Comparison of ENCODE assay signal across 9 mouse cellular contexts in the genomic region with DNA sequence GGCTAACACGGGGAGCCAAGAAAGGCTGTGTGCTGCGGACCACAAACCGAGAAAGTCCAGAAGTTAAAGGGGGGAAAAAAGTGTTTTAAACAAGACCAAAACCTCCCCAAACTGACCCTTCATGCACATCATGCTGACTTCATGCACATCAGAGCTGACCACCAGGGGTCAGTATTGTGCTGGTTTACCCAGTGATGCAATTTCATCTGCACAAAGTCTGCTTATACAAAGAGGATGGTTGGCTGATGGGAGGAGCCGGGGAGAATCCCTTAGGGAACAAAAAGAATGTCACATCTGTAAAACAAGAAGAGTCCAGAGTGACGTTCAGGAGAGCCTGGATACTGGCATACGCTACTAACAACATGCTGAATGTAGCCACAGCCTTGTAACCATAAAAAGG. TPM values are rescaled to one million over a fixed set of nuclear protein-coding genes. Genes with fewer than 3 reads are reported as not detected.
DNase-seq lines count a peak whose midpoint lies in the region; ATAC-seq and TF ChIP-seq lines count a peak whose summit lies in the region.
"Had no signal": no experiment of that assay in that cellular context is flagged by ENCODE, and none has a peak within 500 bp of the region (broad histone marks: within the 10 kb centered on the region; RNA-seq: fewer than 3 reads in every experiment).

No protein-coding gene starts in this region.

- no peak overlapping the region for H3K4me3 ChIP-seq in midbrain, embryonic 10.5 days
- H3K4me3 ChIP-seq in midbrain, embryonic 13.5 days (replicated peaks), result no peak overlapping the region
- H3K4me3 ChIP-seq in limb, embryonic 14.5 days (replicated peaks; ENCODE audit: low read length), result no peak overlapping the region
- H3K4me3 ChIP-seq in neural tube, embryonic 11.5 days (ENCODE audit: low read depth, low read length), result no peak overlapping the region
- H3K4me3 ChIP-seq in testis, adult 2 months (ENCODE audit: control insufficient read depth, low read depth, low read length), result no peak overlapping the region
- H3K4me3 ChIP-seq: erythroblast, embryonic 14.5 days had no signal

- 36% methylated on average over 6 of the region's 6 CpGs for WGBS in midbrain, embryonic 10.5 days
- WGBS in midbrain, embryonic 13.5 days, result 29% methylated on average over 6 of the region's 6 CpGs
- 29% methylated on average over 6 of the region's 6 CpGs for WGBS in limb, embryonic 14.5 days
- WGBS in neural tube, embryonic 11.5 days, result 36% methylated on average over 6 of the region's 6 CpGs

- H3K4me2 ChIP-seq in midbrain, embryonic 13.5 days (replicated peaks), result no peak overlapping the region
- no peak overlapping the region for H3K4me2 ChIP-seq in limb, embryonic 14.5 days (replicated peaks; ENCODE audit: low read depth, low read length, severe bottlenecking)
- no peak overlapping the region for H3K4me2 ChIP-seq in neural tube, embryonic 11.5 days (ENCODE audit: low read depth)

- TF ChIP-seq CTCF in testis, adult 2 months (IDR thresholded peaks at IDR 0.05; ENCODE audit: control insufficient read depth, insufficient read depth, insufficient replicate concordance, low read depth, low read length), result peak; percentile 29; the same call in 1 of the 2 replicates

- no peak for ATAC-seq in midbrain, embryonic 13.5 days
- ATAC-seq in limb, embryonic 14.5 days (ENCODE audit: low FRiP score, low read depth), result peak; percentile 62; the same call in 1 of the 2 replicates
- no peak for ATAC-seq in neural tube, embryonic 11.5 days (ENCODE audit: insufficient read depth, low FRiP score, low TSS enrichment)

- no peak overlapping the region for H3K9ac ChIP-seq in midbrain, embryonic 13.5 days (replicated peaks)
- no peak overlapping the region for H3K9ac ChIP-seq in limb, embryonic 14.5 days (ENCODE audit: low read depth, low read length, severe bottlenecking)
- H3K9ac ChIP-seq in neural tube, embryonic 11.5 days (ENCODE audit: low read length), result no peak overlapping the region

- no peaks in the 10 kb centered on the region for H3K4me1 ChIP-seq in midbrain, embryonic 10.5 days
- no peaks in the 10 kb centered on the region for H3K4me1 ChIP-seq in midbrain, embryonic 13.5 days (replicated peaks)
- H3K4me1 ChIP-seq in limb, embryonic 14.5 days (ENCODE audit: control insufficient read depth, insufficient read depth, low read length), result no peaks in the 10 kb centered on the region
- H3K4me1 ChIP-seq in neural tube, embryonic 11.5 days (ENCODE audit: control insufficient read depth, insufficient read depth, low read length), result no peaks in the 10 kb centered on the region
- H3K4me1 ChIP-seq in testis, adult 2 months (ENCODE audit: control insufficient read depth, insufficient read depth, low read length), result no peaks in the 10 kb centered on the region

- TF ChIP-seq POLR2A in limb, embryonic 14.5 days (IDR thresholded peaks at IDR 0.05; ENCODE audit: borderline replicate concordance, extremely low read depth, insufficient read depth, insufficient read length), result peak; percentile 10; the same call in 1 of the 2 replicates
- no peak for TF ChIP-seq POLR2A in testis, adult 2 months (IDR thresholded peaks at IDR 0.05; ENCODE audit: control insufficient read depth, low read depth, low read length)

- no peaks in the 10 kb centered on the region for H3K9me3 ChIP-seq in midbrain, embryonic 10.5 days (replicated peaks)
- H3K9me3 ChIP-seq in midbrain, embryonic 13.5 days, result no peaks in the 10 kb centered on the region
- no peaks in the 10 kb centered on the region for H3K9me3 ChIP-seq in limb, embryonic 14.5 days (ENCODE audit: control insufficient read depth, low read length)
- no peaks in the 10 kb centered on the region for H3K9me3 ChIP-seq in neural tube, embryonic 11.5 days (ENCODE audit: control insufficient read depth, low read length)

- no peak overlapping the region for H3K27ac ChIP-seq in midbrain, embryonic 10.5 days (replicated peaks)
- H3K27ac ChIP-seq in midbrain, embryonic 13.5 days, result no peak overlapping the region
- H3K27ac ChIP-seq in limb, embryonic 14.5 days (replicated peaks; ENCODE audit: low read depth, low read length), result no peak overlapping the region
- H3K27ac ChIP-seq in neural tube, embryonic 11.5 days (ENCODE audit: low read depth, low read length), result no peak overlapping the region
- no peak overlapping the region for H3K27ac ChIP-seq in testis, adult 2 months (ENCODE audit: control insufficient read depth, insufficient read depth, low read depth, low read length)

- H3K36me3 ChIP-seq in midbrain, embryonic 10.5 days, result no peaks in the 10 kb centered on the region
- no peaks in the 10 kb centered on the region for H3K36me3 ChIP-seq in midbrain, embryonic 13.5 days
- H3K36me3 ChIP-seq in limb, embryonic 14.5 days (ENCODE audit: control insufficient read depth, insufficient read depth, low read length), result no peaks in the 10 kb centered on the region
- no peaks in the 10 kb centered on the region for H3K36me3 ChIP-seq in neural tube, embryonic 11.5 days (ENCODE audit: control insufficient read depth, insufficient read depth, low read length)
- no peaks in the 10 kb centered on the region for H3K36me3 ChIP-seq in testis, adult 2 months (ENCODE audit: control insufficient read depth, insufficient read depth, low read length)

- H3K27me3 ChIP-seq in midbrain, embryonic 10.5 days (ENCODE audit: low read depth, poor library complexity, severe bottlenecking), result no peaks in the 10 kb centered on the region
- H3K27me3 ChIP-seq in midbrain, embryonic 13.5 days, result no peaks in the 10 kb centered on the region
- H3K27me3 ChIP-seq in limb, embryonic 14.5 days (ENCODE audit: control insufficient read depth, insufficient read depth, low read length), result no peaks in the 10 kb centered on the region
- no peaks in the 10 kb centered on the region for H3K27me3 ChIP-seq in neural tube, embryonic 11.5 days (ENCODE audit: control insufficient read depth, insufficient read depth, low read length)
- no peaks in the 10 kb centered on the region for H3K27me3 ChIP-seq in testis, adult 2 months (ENCODE audit: control insufficient read depth, insufficient read depth, low read length)

- DNase-seq in midbrain, embryonic 10.5 days (ENCODE audit: low spot score), result peak; percentile 73
- DNase-seq in cerebellum, adult 18-20 months, result peak; percentile 66 to 74
- peak; percentile 62 to 92 for DNase-seq in frontal cortex, adult 2 months (ENCODE audit: extremely low spot score in 1 of 2, low spot score in 1 of 2)
- peak; percentile 36 to 80 for DNase-seq in kidney, adult 8-10 months
- DNase-seq in limb, embryonic 14.5 days (ENCODE audit: low spot score), result peak; percentile 77
- DNase-seq in neural tube, embryonic 11.5 days (ENCODE audit: low spot score), result peak; percentile 80

RNA-seq across cellular contexts. Expression of gene Treml4, which starts 10.8 kb away (rescaled TPM):
- polyA plus RNA-seq in midbrain, embryonic 10.5 days (2016; fragmentation: Nextera tagmentation; extraction: Ambion mirVana), result 0.20 and 0.32 TPM in 2 replicates
- 0.20 and 0.30 TPM in 2 replicates for polyA plus RNA-seq in midbrain, embryonic 13.5 days (2015; fragmentation: Nextera tagmentation; extraction: Ambion mirVana)
- 0.04 and 0.21 TPM in 2 replicates for polyA plus RNA-seq in frontal cortex, adult 2 months (2012; rRNA removed)
- 0.13 and 0.41 TPM in 2 replicates for polyA plus RNA-seq in limb, embryonic 14.5 days (2012; rRNA removed)
- polyA plus RNA-seq in limb, embryonic 14.5 days (2014; fragmentation: Nextera tagmentation; extraction: Ambion mirVana), result 0.32 and 0.41 TPM in 2 replicates
- 0.18 and 0.25 TPM in 2 replicates for polyA plus RNA-seq in neural tube, embryonic 11.5 days (2014; fragmentation: Nextera tagmentation; extraction: Ambion mirVana)
- 0.16 TPM in 1 of 2 replicates, not detected in the other for polyA plus RNA-seq in testis, adult 2 months (2012; rRNA removed)

RNA-seq across cellular contexts. Expression of gene Treml2, which starts 24.4 kb away (rescaled TPM):
- polyA plus RNA-seq in midbrain, embryonic 10.5 days (2016; fragmentation: Nextera tagmentation; extraction: Ambion mirVana), result 0.24 and 0.53 TPM in 2 replicates
- 0.08 TPM in 1 of 2 replicates, not detected in the other for polyA plus RNA-seq in midbrain, embryonic 13.5 days (2015; fragmentation: Nextera tagmentation; extraction: Ambion mirVana)
- 0.29 and 0.32 TPM in 2 replicates for polyA plus RNA-seq in frontal cortex, adult 2 months (2012; rRNA removed)
- 0.79 and 1.3 TPM in 2 replicates for polyA plus RNA-seq in limb, embryonic 14.5 days (2012; rRNA removed)
- polyA plus RNA-seq in limb, embryonic 14.5 days (2014; fragmentation: Nextera tagmentation; extraction: Ambion mirVana), result 0.11 TPM in 1 of 2 replicates, not detected in the other
- 0.11 and 0.26 TPM in 2 replicates for polyA plus RNA-seq in neural tube, embryonic 11.5 days (2014; fragmentation: Nextera tagmentation; extraction: Ambion mirVana)
- not detected in 2 replicates for polyA plus RNA-seq in testis, adult 2 months (2012; rRNA removed)

RNA-seq across cellular contexts. Expression of gene Trem3, which starts 27.3 kb away (rescaled TPM):
- polyA plus RNA-seq in midbrain, embryonic 10.5 days (2016; fragmentation: Nextera tagmentation; extraction: Ambion mirVana), result not detected in 2 replicates
- not detected in 2 replicates for polyA plus RNA-seq in midbrain, embryonic 13.5 days (2015; fragmentation: Nextera tagmentation; extraction: Ambion mirVana)
- polyA plus RNA-seq in frontal cortex, adult 2 months (2012; rRNA removed), result 0.11 and 0.18 TPM in 2 replicates
- not detected in 2 replicates for polyA plus RNA-seq in limb, embryonic 14.5 days (2012; rRNA removed)
- not detected in 2 replicates for polyA plus RNA-seq in limb, embryonic 14.5 days (2014; fragmentation: Nextera tagmentation; extraction: Ambion mirVana)
- polyA plus RNA-seq in neural tube, embryonic 11.5 days (2014; fragmentation: Nextera tagmentation; extraction: Ambion mirVana), result not detected in 2 replicates
- polyA plus RNA-seq in testis, adult 2 months (2012; rRNA removed), result not detected in 2 replicates
- polyA plus RNA-seq: erythroblast, embryonic 14.5 days had no signal

RNA-seq across cellular contexts. Expression of gene B430306N03Rik, which starts 41.1 kb away (rescaled TPM):
- polyA plus RNA-seq in midbrain, embryonic 10.5 days (2016; fragmentation: Nextera tagmentation; extraction: Ambion mirVana), result 0.06 TPM in 1 of 2 replicates, not detected in the other
- 0.13 TPM in 1 of 2 replicates, not detected in the other for polyA plus RNA-seq in midbrain, embryonic 13.5 days (2015; fragmentation: Nextera tagmentation; extraction: Ambion mirVana)
- polyA plus RNA-seq in frontal cortex, adult 2 months (2012; rRNA removed), result 0.12 and 0.13 TPM in 2 replicates
- 0.18 and 0.45 TPM in 2 replicates for polyA plus RNA-seq in limb, embryonic 14.5 days (2012; rRNA removed)
- 0.28 TPM in 1 of 2 replicates, not detected in the other for polyA plus RNA-seq in limb, embryonic 14.5 days (2014; fragmentation: Nextera tagmentation; extraction: Ambion mirVana)
- 0.08 TPM in 1 of 2 replicates, not detected in the other for polyA plus RNA-seq in neural tube, embryonic 11.5 days (2014; fragmentation: Nextera tagmentation; extraction: Ambion mirVana)
- polyA plus RNA-seq in testis, adult 2 months (2012; rRNA removed), result 7.8 and 9.8 TPM in 2 replicates

RNA-seq across cellular contexts. Expression of gene Trem1, which starts 42.3 kb away (rescaled TPM):
- not detected in 2 replicates for polyA plus RNA-seq in midbrain, embryonic 10.5 days (2016; fragmentation: Nextera tagmentation; extraction: Ambion mirVana)
- not detected in 2 replicates for polyA plus RNA-seq in midbrain, embryonic 13.5 days (2015; fragmentation: Nextera tagmentation; extraction: Ambion mirVana)
- not detected in 2 replicates for polyA plus RNA-seq in frontal cortex, adult 2 months (2012; rRNA removed)
- polyA plus RNA-seq in limb, embryonic 14.5 days (2012; rRNA removed), result 0.01 and 0.03 TPM in 2 replicates
- 0.08 TPM in 1 of 2 replicates, not detected in the other for polyA plus RNA-seq in limb, embryonic 14.5 days (2014; fragmentation: Nextera tagmentation; extraction: Ambion mirVana)
- 0.07 TPM in 1 of 2 replicates, not detected in the other for polyA plus RNA-seq in neural tube, embryonic 11.5 days (2014; fragmentation: Nextera tagmentation; extraction: Ambion mirVana)
- 2.1 and 2.6 TPM in 2 replicates for polyA plus RNA-seq in testis, adult 2 months (2012; rRNA removed)
- polyA plus RNA-seq: erythroblast, embryonic 14.5 days had no signal
